Mouse (Mus musculus) kidney, adult 11 months (tissue): ENCODE data around the gene Irs2.

Experiments used
- DNase-seq: peaks from one replicate; pipeline ENCODE4 v3.0.0; 2022

The Irs2 gene

GRCm38 (mm10) chr8:10980876-10981275 lies 27.4 kb downstream of the Irs2 start:
- DNase-seq: no peak

DNA sequence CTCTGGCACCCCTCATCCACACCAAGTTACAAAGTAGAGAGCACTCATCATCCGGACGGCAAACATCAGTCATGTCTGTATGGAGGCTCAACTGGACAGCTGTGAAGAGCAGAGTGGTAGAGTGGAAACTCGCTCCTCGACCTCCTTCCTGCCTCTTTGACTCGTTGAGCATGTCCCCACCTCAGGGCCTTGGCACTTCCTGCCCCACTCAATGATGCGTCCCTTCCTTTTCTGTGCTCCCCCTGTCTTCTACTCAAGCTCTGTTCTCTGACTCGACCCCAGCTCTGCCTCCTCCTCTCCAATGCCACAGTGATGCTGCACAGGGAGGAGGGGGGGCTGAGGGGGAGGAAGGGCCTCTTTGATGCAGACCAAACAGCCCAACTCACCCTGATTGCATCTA lies 28.3 kb downstream of the Irs2 start:
- no peak for DNase-seq

DNA sequence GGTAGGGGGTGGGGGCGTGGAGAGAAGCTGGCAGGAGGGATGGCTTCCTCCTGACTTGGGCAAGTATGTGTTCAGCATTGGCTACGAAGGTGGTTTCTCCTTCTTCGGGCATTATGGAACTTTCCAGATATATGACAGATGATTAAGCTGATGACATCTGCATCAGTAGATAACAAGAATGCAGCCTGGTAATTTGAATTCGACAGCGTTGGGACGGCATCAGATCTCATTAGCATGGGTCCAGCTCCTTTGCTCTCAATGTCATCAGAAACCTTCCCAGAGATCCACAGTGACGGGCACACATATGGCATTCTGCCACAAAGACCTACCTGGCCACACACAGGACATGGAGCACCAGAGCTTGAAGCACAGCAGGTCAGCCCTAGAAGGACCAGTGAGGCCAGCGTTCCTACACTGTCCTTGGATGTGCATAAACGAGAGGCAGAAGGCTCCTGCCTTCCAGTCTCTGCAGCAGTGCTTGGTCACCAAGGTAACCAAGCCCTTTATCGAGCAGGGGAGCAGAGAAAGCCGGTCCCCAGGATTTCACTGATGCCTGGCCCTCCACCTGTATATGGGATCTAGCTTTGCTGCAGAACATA lies 29.0 kb downstream of the Irs2 start:
- no peak for DNase-seq

DNA sequence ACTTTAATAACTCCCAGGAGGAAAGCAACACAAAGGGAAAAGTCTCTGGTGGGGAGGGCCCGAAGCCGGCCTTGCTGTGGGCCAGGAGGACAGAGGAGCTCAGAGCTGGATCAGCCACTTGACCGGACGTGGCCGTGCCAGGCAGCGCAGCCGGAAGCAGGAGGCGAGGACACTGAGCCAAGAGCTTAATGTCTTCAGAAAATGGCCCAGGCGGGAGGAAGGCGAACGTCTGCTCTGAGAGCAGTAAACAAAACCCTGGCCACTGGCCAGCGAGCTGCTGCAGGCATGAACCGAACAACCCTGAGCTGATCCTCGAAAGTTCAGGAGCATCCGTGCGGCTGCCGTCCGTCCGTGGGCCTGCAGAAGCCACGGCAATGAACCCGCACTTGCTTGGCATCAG lies 29.9 kb downstream of the Irs2 start:
- DNase-seq: peak; percentile 69

DNA sequence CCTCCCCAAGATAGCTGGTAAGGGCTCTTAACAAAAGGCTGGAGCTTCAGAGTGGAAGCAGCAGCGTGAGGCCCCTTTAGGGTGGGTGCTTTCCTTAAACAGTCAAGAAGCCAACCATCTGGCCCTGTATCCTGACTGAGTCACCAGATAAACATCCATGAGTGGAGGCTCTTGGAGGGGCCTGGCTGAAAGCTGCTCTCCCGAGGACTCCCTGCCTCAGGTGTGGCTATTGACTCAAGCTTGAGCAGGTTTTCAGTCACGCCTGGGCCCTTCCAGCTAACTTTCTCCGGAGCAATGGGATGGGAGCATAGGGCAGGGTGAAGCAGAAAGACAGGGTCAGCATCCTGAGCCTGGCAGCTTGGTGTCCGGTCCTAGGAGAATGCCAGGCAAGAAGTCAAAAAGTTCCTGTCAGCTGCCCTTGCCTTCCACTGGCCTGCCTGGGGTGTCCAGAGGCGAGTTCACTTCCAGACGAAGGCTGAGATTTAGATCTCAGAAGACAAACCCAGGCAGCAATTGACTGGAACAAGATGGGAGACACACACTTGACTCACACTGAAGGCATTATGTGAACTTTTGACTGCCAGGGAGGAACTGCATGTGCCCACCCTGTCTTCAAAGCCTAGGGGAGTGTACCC lies 30.4 kb downstream of the Irs2 start:
- no peak for DNase-seq

DNA sequence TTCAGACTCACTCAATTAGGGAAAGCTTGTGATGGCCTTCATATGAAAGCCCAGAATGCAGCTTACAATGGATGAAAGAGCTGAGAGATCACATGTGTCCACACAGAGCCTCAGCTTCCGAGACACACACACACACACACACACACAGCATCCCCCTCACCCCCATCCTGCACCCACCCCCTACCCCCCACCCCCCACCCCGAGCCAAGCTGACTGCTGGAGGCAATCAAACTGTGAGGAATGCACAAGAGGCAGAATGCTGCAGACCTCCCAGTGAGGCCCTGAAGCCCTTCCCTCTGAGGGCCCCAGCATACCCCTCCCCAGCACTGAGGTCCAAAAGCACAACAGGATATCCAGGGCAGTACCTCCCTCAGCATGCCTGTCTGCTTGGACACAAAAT lies 33.6 kb downstream of the Irs2 start:
- DNase-seq: no peak

DNA sequence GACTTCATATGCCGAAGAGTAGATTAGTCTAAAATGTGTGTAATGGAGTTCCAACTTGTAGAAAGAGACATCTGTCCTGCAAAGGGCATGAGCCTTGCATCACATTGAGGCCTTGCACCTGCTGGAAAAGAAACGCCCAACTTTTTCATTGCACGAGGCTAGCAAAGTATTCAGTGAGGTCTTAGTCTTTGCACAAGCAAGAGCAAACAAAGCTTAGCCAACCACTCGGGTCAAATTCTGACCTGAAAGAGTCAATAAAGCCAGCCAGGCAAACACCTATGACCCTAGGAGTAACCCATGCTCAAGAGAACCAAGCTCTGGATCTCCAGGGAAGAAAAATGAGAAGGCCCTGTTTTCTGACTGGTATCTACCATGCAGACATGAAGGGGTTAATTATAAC lies 34.1 kb downstream of the Irs2 start:
- no peak for DNase-seq

- no peak for DNase-seq
Measured at GRCm38 (mm10) chr8:10972851-10973452, 35.3 kb downstream of the Irs2 start.

DNA sequence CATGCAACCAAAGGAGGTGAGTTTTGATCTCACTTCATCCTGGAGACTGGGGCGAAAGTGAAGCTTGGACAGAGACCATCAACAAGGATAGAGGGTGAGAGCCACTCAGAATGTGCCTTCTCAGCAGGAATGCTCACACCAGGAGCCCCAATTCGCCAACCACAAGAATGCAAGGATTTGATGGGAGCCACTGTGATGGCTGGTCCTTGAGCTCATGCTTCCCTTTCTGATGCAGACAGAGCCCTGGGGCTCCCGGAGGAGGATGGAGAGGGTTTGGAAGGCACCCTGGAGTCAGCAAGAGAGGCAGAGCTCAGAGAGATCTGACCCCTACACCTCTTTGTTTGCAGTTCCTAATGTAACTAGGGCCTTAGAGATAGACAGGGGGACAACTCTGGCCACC lies 36.3 kb downstream of the Irs2 start:
- DNase-seq: no peak

DNA sequence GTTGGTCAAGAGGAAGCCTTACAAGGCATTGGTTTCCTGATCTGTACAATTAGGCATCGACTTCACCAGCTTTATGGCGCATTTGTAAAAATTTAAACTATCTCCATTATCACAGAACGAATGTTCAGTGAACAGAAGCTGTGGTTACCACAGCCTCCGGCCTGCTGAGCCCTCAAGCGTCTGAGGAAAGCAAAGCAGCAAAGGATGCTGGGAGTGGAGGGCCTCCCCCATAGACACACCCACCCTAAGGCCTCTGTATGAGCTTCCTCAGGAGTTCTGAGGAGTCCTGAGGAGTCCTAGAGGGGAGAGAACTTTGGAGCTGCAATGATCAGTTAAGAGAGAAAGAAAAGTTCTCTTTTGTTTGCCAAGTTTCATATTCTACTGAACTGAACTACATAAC lies 36.7 kb downstream of the Irs2 start:
- no peak for DNase-seq

DNA sequence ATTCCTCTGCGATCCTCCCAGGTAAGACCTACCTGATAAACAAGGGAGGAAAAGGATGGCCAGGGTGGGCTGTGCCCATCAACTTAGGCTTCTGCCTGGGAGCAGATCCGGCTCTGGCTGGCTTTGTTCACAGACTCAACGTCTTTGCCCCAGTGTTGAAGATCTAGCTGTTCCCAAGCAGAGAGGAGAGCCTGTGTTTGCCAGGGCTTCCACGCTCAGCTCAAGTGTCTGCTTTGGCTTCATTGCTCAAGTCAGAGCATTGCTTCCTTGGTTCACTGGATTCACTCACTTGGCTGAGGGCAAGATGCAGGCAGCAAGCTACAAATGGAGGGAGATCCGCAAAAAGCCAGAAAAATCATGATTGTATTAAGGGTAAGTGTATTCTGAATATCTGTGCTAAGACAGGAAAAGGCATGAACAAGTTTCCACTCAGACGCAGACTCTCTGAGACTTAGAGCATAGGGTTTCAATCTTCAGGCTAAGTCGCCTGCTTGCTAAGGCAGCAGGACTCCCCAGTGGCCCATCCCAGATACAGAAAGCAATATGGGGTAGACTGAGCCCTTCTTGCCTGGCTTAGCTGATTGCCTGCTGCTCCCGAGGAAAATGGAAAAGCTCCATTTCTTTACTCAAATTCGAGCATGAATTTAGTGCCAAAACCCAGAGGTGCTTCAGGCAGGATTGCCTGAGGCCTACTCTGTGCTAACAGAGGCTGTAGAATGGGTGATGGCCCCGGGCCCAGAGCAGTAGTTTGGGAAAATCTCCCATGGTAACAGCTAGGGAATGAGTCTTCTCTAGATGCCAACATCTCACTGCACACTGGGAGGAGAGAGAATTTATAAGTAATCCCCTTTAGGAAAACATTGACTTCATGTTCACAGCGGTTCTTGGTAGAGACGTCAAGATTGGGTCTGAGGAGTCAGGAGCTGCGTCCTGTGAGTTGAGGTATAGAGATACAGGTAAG lies 37.5 kb downstream of the Irs2 start:
- DNase-seq: no peak

GRCm38 (mm10) chr8:10968687-10969086 lies 39.6 kb downstream of the Irs2 start:
- DNase-seq: no peak

DNA sequence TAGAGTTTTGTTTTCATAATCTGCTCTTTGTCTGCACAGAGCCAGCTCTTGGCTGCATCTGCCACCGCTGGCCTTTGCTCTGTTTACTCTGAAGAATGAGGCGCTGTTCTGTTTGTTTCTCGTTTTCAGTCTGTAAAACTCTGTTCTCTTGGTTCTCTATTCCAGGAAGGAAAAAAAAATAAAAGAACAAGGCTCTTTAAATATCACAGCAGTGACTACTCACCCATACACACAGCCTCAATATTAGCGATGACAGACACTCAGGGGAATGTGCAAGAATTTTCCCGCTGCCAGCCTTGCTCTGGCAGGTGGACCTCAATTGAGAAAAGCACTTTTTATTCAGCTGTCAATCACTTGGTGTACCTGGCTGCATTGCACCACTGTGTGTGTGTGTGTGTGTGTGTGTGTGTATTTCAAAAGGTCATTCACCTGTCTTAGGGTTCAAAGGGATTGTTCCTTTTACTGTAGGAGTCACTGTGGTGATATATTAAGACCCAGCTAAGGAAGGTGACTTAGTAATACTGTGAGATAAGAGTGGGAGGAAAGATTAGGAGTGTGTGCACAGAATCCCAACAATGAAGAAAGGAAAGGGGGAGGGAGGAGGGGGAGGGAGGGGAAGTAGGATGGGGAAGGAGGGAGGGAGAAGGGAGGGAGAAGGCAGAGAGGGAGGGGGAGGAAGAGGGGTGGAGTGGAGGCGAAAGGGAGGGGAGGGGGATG lies 42.7 kb downstream of the Irs2 start:
- DNase-seq: no peak

DNA sequence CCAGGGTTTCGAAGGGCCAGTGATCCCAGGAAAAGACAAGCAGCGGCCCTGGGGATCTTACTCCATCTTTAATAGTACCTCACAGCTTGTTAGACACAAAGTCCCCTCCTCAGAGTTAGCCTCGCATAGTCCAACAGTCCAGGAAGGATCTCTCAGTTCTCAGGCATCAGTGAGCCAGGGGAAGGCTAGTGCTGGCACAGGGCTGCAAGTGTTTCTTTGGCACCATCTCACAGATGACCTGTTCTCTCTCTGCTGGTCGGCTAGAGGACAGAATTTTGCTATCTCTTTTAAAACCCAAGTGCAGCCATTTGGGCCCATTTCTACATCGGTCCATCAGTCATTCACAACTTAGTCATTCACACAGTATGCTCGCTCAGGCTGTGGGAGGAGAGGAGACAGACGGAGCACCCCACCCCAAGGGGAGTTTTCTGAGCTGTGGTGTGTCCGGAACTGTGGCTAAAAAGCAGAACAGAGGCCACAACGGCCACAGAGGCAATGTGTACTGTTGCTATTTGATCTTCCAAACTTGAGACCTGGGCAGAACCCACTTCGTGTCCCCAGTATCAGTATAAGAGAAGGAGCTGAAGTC lies 43.7 kb downstream of the Irs2 start:
- no peak for DNase-seq

GRCm38 (mm10) chr8:10961989-10962388 lies 46.3 kb downstream of the Irs2 start:
- DNase-seq: peak; percentile 77

DNA sequence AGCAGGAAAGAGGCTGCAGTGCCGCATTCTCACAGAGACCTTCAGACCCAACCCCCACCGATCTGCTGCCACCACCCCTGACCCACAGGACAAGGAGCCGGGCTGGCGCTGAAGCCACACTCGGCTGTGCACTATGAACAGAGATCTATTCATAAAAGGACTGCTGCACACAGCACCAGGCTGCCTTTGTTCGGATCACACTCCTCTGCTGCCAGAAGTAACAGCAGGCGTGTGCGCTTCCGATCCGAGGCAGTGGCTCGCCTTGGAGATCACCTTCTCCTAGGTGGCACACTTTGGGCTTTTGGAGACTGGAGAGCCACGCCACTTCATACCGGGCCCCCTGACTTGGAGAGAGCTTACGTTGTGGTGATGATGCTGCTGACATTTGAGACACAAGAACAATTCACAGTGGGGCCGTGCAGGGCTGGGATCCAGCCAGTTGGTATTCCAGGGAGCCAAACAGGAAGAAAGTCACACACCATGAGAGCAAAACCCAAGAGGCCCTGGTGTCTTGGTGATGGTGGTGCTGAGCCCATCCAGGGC lies 47.9 kb downstream of the Irs2 start:
- no peak for DNase-seq

DNA sequence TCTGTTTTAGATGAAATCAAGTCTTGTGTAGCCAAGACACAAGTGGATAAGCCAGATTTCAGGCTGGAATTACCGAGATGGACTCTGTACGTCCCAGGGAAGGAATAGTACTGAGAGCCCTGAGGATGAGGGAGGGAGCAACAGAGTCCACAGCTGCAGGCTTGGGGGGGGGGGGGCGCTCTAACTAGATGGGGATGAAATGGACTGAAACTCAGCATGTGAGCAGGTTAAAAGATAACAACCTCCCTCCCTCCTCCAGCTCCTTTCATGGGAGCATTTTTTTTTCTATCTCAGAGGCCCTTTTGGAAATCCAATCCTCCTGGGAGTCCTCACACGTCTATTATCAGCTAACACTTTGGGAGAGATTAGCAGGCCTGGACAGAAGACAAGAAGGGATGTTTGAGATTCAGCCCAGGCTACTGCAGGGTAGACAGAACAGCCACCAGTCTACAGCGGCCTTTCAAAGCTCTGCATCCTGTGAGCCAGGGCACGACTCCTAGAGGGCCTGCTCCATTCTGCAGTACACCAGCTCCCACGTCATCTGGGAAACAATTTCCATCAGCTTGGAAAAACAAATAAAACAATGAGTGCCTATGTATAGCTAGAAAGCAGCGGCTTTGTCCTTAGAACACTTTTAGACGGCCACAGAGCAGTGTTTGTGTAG lies 50.8 kb downstream of the Irs2 start:
- no peak for DNase-seq

DNA sequence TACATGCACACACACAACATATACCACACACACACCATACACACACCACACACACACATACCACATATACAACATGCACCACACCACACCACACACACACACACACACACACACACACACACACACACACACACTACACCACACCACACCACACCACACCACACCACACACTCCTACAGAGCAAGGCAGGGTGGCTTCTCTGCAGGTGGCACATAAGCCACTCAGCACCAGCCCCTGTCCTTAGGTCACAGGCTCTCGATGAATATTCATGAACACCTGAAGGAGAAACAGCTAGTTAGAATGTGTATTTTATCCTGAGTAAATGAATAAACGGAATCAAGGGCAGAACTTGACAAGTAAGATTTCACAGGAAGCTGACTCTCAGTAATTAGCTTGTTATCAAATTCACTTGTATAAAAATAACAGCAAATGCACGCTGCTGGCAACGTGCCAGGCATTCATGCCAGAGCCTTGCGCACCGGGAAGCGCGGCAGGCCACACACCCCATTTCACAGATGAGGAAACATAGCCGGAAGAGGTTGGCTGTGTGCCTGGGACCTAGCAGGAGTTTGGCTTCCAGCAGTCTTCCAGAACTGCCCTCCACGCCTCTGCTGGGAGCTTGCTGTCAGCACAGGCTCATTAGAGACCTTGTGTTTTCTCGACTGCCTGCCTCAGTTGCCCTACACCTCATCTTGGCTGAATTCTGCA lies 54.8 kb downstream of the Irs2 start:
- peak; percentile 96 for DNase-seq

DNA sequence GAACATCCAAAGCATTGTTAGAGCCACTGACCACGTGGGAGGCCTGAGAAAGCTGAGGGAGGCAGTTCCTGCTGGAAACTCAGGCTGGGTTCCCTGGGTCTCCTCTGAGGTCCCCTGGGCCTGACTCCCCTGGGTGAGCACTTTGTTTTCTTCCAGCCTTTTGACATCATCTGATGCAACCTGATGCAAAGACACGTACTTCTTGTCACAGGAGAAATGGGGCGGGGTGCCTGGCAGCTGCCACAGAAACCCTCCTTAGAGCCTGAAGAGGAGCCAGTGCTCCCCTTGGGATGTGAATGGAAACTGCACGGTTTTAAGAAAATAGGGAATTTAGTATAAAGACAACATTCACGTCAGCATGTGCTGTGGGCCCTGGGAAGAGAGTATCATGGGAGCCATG lies 55.6 kb downstream of the Irs2 start:
- DNase-seq: no peak

GRCm38 (mm10) chr8:10952235-10952634 lies 56.0 kb downstream of the Irs2 start:
- no peak for DNase-seq

- DNase-seq: no peak
Measured at GRCm38 (mm10) chr8:10951567-10951966, 56.7 kb downstream of the Irs2 start.
